Mouse (Mus musculus): ENCODE measurements around the gene Fahd1. TPM values are rescaled to one million over a fixed set of nuclear protein-coding genes. Genes with fewer than 3 reads are reported as not detected.

Gene Fahd1
- total RNA-seq, 2 experiments from 2014 or later, result 19.8 to 20.6 TPM

GRCm38 (mm10) chr17:24885356-24886133, 35.4 kb upstream of the Fahd1 start:
- DNase-seq (ENCODE audit: extremely low spot score in 1 of 2, low spot score in 1 of 2), result no peak

GRCm38 (mm10) chr17:24884391-24884790, 34.2 kb upstream of the Fahd1 start:
- no peak for DNase-seq (ENCODE audit: extremely low spot score in 1 of 2, low spot score in 1 of 2)

DNA sequence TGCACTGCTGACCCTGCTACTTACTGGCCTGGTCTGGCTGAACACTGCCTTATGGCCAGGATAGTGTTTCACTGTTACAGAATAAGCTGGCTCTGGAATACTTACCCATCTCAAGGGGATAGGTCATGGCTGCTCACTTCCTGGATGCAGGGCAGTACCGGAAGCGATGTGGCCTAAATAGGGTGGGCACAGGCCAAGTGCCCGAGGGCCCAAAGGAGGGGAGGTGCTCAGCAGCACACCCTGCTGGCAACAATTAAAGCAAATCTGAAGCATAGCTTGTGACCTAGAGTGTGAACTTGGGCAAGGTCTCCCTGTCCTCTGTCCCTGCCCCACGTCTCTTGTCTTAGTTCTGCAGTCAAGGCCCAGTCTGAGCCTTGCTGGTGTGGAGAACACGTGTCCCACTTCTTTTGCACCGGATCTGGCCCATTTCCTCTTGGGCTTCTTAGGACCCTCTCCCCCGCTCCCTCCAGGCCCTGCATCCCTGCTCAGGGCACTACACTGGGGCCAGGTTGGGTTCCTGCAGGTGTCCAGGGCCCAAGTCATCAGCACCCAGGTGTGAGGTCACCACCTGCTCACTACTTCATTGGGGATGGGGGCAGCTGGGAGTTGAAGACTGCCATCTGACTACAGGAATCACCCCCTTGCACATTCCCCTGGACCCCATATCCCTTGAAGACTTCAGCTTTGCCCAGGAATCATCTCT, 31.7 kb upstream of the Fahd1 start:
- no peak for DNase-seq (ENCODE audit: extremely low spot score in 1 of 2, low spot score in 1 of 2)

GRCm38 (mm10) chr17:24878531-24878930, 28.4 kb upstream of the Fahd1 start:
- no peak for DNase-seq (ENCODE audit: extremely low spot score in 1 of 2, low spot score in 1 of 2)

DNA sequence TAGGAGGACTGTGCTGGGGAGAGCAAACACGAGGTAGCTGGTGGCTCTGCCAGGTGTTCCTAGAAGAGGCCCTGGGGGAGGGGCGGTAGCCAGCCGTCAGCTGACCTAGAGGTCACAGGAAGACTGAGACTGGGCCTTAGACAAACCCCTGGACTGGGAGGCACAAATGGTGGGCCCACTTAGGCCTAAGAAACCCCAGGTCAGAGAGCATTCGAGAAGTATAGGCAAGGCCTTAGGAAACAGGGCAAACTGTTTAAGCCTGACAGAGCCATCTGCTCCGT, 27.9 kb upstream of the Fahd1 start:
- DNase-seq (ENCODE audit: extremely low spot score in 1 of 2, low spot score in 1 of 2), result no peak

DNA sequence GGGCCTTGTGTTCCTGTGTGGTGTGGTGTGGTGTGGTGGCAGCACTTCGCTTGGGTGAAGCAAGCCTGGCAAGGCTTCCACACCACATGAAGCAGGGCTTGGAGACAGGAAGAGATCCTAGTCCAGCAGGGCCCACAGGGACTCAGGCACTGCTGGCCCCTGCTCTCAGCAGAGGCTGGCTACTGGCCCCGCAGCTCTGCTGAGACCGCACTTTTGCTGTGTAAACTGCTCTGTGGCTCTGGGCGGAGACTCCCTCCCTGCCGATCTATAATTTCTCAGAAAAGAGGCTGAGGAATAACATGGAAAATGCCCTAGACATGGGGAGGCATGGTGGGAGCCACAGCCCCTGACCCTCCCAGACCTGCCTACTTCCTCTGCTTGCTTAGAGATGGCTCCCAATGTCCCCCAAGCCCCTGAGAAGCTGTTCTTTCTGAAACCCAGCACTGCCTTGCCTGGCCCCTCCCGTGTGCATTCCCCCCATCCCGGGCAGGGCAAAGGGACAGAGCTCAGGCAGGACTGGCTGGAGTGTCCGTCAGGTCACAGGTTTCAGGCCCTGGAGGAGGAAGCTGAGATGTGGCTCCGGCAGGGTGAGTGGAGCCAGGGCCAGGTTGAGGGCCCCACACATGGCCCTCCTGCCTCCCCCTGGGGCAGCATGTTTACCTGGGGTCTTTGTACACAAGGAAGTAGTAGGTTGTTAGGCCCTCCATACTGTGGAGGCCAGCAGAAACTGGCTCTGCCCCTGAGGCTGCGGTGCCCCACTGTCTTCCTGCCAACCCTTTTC, 27.4 kb upstream of the Fahd1 start:
- no peak for DNase-seq (ENCODE audit: extremely low spot score in 1 of 2, low spot score in 1 of 2)

- no peak for DNase-seq (ENCODE audit: extremely low spot score in 1 of 2, low spot score in 1 of 2)
These were observed 24.8 kb upstream of the Fahd1 start for GRCm38 (mm10) chr17:24874989-24875388.

- DNase-seq (ENCODE audit: extremely low spot score in 1 of 2, low spot score in 1 of 2), result no peak
These were observed 24.2 kb upstream of the Fahd1 start for GRCm38 (mm10) chr17:24874405-24874745.

DNA sequence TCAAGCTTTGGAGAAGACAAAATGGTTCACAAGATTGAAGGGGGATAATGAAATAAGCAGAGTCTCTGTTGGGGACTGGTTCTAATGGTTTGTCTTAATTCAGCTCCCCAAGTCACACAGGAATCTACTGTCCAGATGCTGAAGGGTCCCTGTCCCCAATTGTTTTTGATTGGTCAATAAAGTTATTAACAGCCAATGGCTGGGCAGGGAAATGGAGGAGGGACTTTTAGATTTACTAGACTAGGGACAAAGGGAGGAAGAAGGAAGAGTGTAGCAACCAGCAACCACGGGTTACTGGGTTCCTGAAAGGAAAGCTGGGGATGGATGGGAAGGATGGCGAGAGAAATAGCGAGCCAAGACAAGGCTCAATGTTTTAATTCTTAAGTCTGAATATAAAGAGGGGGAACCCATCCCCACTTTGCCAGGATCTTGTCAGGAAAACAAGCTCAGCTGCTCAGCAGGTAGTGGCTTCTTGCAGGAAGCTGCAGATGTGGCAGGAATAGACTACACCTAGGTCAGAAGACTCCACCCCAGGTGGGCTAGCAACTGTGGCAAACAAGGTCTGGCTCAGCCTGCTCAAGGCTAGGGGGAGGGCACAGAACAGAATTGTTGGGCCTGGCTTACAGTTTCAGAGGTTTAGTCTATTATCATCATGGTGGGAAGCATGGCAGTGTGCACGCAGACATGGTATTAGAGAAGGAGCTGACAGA, 23.7 kb upstream of the Fahd1 start:
- DNase-seq (ENCODE audit: extremely low spot score in 1 of 2, low spot score in 1 of 2), result no peak

DNA sequence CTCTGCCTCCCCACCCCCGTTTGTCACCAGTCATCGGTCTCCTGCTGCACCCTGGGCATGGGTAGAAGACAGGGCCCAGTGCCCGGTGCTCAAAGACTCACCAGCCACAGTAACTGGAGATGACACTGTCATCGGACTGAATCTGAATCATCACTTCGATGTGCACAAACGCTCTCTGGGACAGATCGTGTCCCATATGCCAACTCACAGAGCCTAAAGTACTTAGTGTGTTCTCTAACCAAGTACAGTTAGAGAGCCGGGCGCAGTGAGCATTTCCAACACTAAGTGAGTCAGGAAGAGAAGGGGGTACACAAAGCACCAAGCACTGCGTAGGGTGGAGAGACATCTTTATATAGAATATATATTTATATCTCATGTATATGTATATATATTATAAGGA, 17.8 kb upstream of the Fahd1 start:
- DNase-seq (ENCODE audit: extremely low spot score in 1 of 2, low spot score in 1 of 2), result no peak

- DNase-seq (ENCODE audit: extremely low spot score in 1 of 2, low spot score in 1 of 2), result no peak
These were observed 15.6 kb upstream of the Fahd1 start, which contains the start of gene Igfals for GRCm38 (mm10) chr17:24865776-24866175. Gene Igfals, plus strand, starts transcription at chr17:24865997.

- no peak for DNase-seq (ENCODE audit: extremely low spot score in 1 of 2, low spot score in 1 of 2)
These were observed 11.6 kb upstream of the Fahd1 start for GRCm38 (mm10) chr17:24861785-24862184.

DNA sequence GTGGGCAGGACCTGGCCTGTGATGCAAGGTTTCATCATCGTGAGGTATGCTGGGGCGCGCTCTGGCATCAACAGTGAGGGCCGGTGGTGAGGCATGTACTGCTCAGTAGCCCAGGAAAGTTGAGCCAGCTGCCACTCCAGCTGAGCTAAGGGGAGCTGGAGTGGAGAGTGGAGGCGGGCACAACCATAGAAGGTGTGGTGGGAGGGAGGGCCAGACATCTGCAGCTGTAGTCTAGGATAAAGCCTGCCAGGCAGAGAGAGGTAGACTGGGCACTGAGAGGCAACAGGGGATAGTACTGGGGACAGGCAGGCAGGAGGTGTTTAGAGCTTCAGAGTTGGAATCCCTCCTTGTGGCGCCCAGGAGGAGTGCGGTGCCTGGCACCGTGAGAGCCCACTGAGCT, 9.9 kb upstream of the Fahd1 start:
- no peak for DNase-seq (ENCODE audit: extremely low spot score in 1 of 2, low spot score in 1 of 2)

- peak in 1 of 2 experiments; percentile 26 for DNase-seq (ENCODE audit: extremely low spot score in 1 of 2, low spot score in 1 of 2)
These were observed 8.8 kb upstream of the Fahd1 start for GRCm38 (mm10) chr17:24858967-24859366.

GRCm38 (mm10) chr17:24857831-24858470, 7.8 kb upstream of the Fahd1 start:
- DNase-seq (ENCODE audit: extremely low spot score in 1 of 2, low spot score in 1 of 2), result no peak

GRCm38 (mm10) chr17:24856589-24856988, 6.4 kb upstream of the Fahd1 start:
- DNase-seq (ENCODE audit: extremely low spot score in 1 of 2, low spot score in 1 of 2), result no peak

GRCm38 (mm10) chr17:24855838-24856464, 5.8 kb upstream of the Fahd1 start:
- no peak for DNase-seq (ENCODE audit: extremely low spot score in 1 of 2, low spot score in 1 of 2)

DNA sequence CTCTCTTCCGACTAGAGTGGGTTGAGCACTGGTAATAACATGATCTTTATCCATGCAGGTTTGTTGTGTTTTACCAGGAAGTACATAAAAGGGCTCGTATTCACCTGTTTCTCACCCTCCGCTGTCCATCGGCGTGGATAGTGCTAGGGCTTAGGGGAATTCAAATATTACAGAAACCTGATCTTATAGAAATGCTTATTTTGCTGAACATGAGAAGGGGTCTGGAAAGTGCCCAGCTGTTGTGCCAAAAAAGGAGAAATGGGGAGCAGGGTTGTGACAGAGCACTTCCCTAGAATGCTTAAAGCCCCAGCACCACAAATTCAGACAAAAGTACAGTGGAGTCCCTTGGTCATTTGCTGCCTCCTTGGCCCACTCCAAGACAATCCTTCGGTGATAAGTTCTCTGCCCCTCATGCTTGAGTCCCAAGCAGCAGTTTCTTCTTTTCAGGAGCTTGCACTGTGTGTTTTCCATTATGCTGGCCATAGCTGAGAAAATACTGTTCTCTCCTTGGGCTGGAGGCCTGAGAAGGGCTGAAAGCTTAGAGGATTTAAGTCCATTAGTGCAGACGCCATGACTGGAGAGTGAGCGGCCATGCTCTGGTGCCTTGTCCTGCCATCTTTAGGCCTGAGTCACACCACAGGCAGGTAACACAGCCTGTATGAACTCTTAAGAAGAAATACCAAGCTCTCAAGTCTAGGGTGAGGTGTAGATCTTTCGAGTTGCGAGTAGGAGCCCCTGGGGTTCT, 1.4 kb upstream of the Fahd1 start:
- no peak for DNase-seq (ENCODE audit: extremely low spot score in 1 of 2, low spot score in 1 of 2)

- DNase-seq (ENCODE audit: extremely low spot score in 1 of 2, low spot score in 1 of 2), result no peak
These were observed 586 bp upstream of the Fahd1 start for GRCm38 (mm10) chr17:24850773-24851127.
